Mouse (Mus musculus): ENCODE data around the gene Hnrnpl.

GRCm38 (mm10) chr7:28767462-28767965 lies 40.8 kb upstream of the Hnrnpl start, which contains the start of gene Nfkbib:
- no peak for TF ChIP-seq POLR2A (IDR thresholded peaks at IDR 0.05; ENCODE audit: insufficient read depth, low read depth, low read length)
- TF ChIP-seq CTCF (IDR thresholded peaks at IDR 0.05) = no peak

Data from heart, adult 2 months (tissue).